Mouse (Mus musculus) midbrain, postnatal 0 days (tissue): ENCODE results near the gene Ctnnd2. TPM values are rescaled to one million over a fixed set of nuclear protein-coding genes. Genes with fewer than 3 reads are reported as not detected.

ENCODE experiments used
- ATAC-seq: fragments of 200-750 bp; cut with Nextera tagmentation; 2 replicates; pipeline ENCODE4 v1.8.0; 2017; ENCODE audit warnings: moderate number of reproducible peaks, mild to moderate bottlenecking, moderate TSS enrichment, moderate library complexity; ENCODE audit not compliant: low FRiP score
- DNase-seq: peaks from one replicate; pipeline ENCODE4 v3.0.0-alpha.2; 2015; ENCODE audit warnings: low spot score
- H3K27ac ChIP-seq: fragments of 300-500 bp; sonication (generic); 2 replicates; pipeline ENCODE4 v1.5.1; 2014; ENCODE audit warnings: low read depth, mild to moderate bottlenecking, low read length, mixed read lengths
- H3K27me3 ChIP-seq: fragments of 300-500 bp; sonication (generic); 2 replicates; pipeline ENCODE4 v1.6.1; 2014; ENCODE audit warnings: low read length, control low read depth, mixed read lengths; ENCODE audit not compliant: insufficient read depth
- H3K36me3 ChIP-seq: fragments of 300-500 bp; sonication (generic); 2 replicates; pipeline ENCODE4 v1.6.1; 2014; ENCODE audit warnings: low read length, control low read depth, mixed read lengths; ENCODE audit not compliant: insufficient read depth
- H3K4me1 ChIP-seq: fragments of 300-500 bp; sonication (generic); 2 replicates; pipeline ENCODE4 v1.6.1; 2014; ENCODE audit warnings: mild to moderate bottlenecking, control low read depth, antibody characterized with exemption, low read length, mixed read lengths; ENCODE audit not compliant: insufficient read depth
- H3K4me2 ChIP-seq: fragments of 300-500 bp; sonication (generic); 2 replicates; pipeline ENCODE4 v1.6.1; 2014; ENCODE audit warnings: low read depth, mild to moderate bottlenecking, low read length, mixed read lengths; ENCODE audit not compliant: poor library complexity, severe bottlenecking
- H3K4me3 ChIP-seq: fragments of 300-500 bp; sonication (generic); 2 replicates; pipeline ENCODE4 v1.5.1; 2014; ENCODE audit warnings: low read depth, mild to moderate bottlenecking, low read length, moderate library complexity
- H3K9ac ChIP-seq: fragments of 300-500 bp; sonication (generic); replicated peaks from 2 replicates; pipeline ENCODE4 v1.6.1; 2014; ENCODE audit warnings: mild to moderate bottlenecking, low read length, moderate library complexity, mixed read lengths; ENCODE audit not compliant: poor library complexity, severe bottlenecking
- H3K9me3 ChIP-seq: fragments of 300-500 bp; sonication (generic); 2 replicates; pipeline ENCODE4 v1.6.1; 2016; ENCODE audit warnings: low read length, control low read depth
- CTCF ChIP-seq: IDR thresholded peaks from 2 replicates; pipeline ENCODE4 v1.5.1; 2016; ENCODE audit warnings: antibody characterized with exemption, mild to moderate bottlenecking
- WGBS: fragments of 180-500 bp; shearing (Covaris S2); extraction: QIAGEN DNeasy Blood & Tissue Kit; methylation state at CpG from one replicate; pipeline ENCODE4 v1.1.7; 2014; 5-methylcytosine and 5-hydroxymethylcytosine counted together
- polyA plus RNA-seq: library from polyadenylated mRNA; unstranded; fragments of >200 nt; fragmentation: Nextera tagmentation; extraction: Ambion mirVana; gene quantifications from 2 replicates; pipeline ENCODE4 v1.2.1, GENCODE M21; 2015
- total RNA-seq: library from RNA; depleted of rRNA; stranded (reverse); fragments of >200 nt; gene quantifications from 2 replicates; pipeline ENCODE4 v1.2.3, GENCODE M21; 2014

Gene Ctnnd2
- total and polyA plus RNA-seq, 2 experiments from 2014 or later = 89.0 to 178 TPM

- no peaks in the 10 kb centered on the region for H3K27me3 ChIP-seq
- H3K9ac ChIP-seq = no peak overlapping the region
- H3K36me3 ChIP-seq = 0 out of 2 replicates have a peak, but pooled peaks cover 3% of the 10 kb centered on the region
- no peaks in the 10 kb centered on the region for H3K4me1 ChIP-seq
- no peaks in the 10 kb centered on the region for H3K9me3 ChIP-seq
- peak; percentile 52; the same call in 1 of the 2 replicates for ATAC-seq
- no peak overlapping the region for H3K4me2 ChIP-seq
- no peak for TF ChIP-seq CTCF
- WGBS = 41% methylated on average over 6 of the region's 6 CpGs
- no peak overlapping the region for H3K27ac ChIP-seq
- H3K4me3 ChIP-seq = no peak overlapping the region
- DNase-seq = peak; percentile 40
These were observed 489.5 kb downstream of the Ctnnd2 start for GRCm38 (mm10) chr15:30661689-30662422.

GRCm38 (mm10) chr15:30667819-30668587, 495.6 kb downstream of the Ctnnd2 start:
- H3K27me3 ChIP-seq = no peaks in the 10 kb centered on the region
- H3K9ac ChIP-seq = no peak overlapping the region
- no peaks in the 10 kb centered on the region for H3K9me3 ChIP-seq
- TF ChIP-seq CTCF = peak; percentile 16; the same call in 1 of the 2 replicates
- no peak for ATAC-seq
- no peak overlapping the region for H3K27ac ChIP-seq
- no peak for DNase-seq
- no peak overlapping the region for H3K4me2 ChIP-seq
- H3K4me3 ChIP-seq = no peak overlapping the region
- no peaks in the 10 kb centered on the region for H3K4me1 ChIP-seq
- 0 out of 2 replicates have a peak, but pooled peaks cover 2% of the 10 kb centered on the region for H3K36me3 ChIP-seq
- WGBS = 51% methylated on average over 7 of the region's 7 CpGs

- no peak for ATAC-seq
These were observed 509.5 kb downstream of the Ctnnd2 start for GRCm38 (mm10) chr15:30681939-30682338.

GRCm38 (mm10) chr15:30682360-30683119, 510.1 kb downstream of the Ctnnd2 start:
- H3K36me3 ChIP-seq = no peaks in the 10 kb centered on the region
- no peaks in the 10 kb centered on the region for H3K9me3 ChIP-seq
- H3K27me3 ChIP-seq = no peaks in the 10 kb centered on the region
- no peak overlapping the region for H3K4me3 ChIP-seq
- 51% methylated on average over 14 of the region's 14 CpGs for WGBS
- no peak overlapping the region; the same call in 1 of the 2 replicates for H3K27ac ChIP-seq
- no peak overlapping the region for H3K4me2 ChIP-seq
- no peak for ATAC-seq
- DNase-seq = no peak
- no peak overlapping the region for H3K9ac ChIP-seq
- no peaks in the 10 kb centered on the region for H3K4me1 ChIP-seq
- TF ChIP-seq CTCF = no peak

More at GRCm38 (mm10) chr15:30681939-30682338, 509.5 kb downstream of the Ctnnd2 start:
- Histone ChIP-seq H3K4me1 (no peaks in the 10 kb centered on the region), H3K27ac (no peak overlapping the region), H3K9ac (no peak overlapping the region), H3K27me3 (no peaks in the 10 kb centered on the region), H3K4me2 (no peak overlapping the region), H3K36me3 (no peaks in the 10 kb centered on the region), H3K4me3 (no peak overlapping the region), H3K9me3 (no peaks in the 10 kb centered on the region)
- no peak for DNase-seq
- WGBS = 78% methylated on average over 4 of the region's 4 CpGs
- TF ChIP-seq CTCF = no peak

GRCm38 (mm10) chr15:30686206-30687101, 514.1 kb downstream of the Ctnnd2 start:
- WGBS = 73% methylated on average over 4 of the region's 4 CpGs
- ATAC-seq (no peak), DNase-seq (no peak)

More at GRCm38 (mm10) chr15:30686206-30687101, 514.1 kb downstream of the Ctnnd2 start:
- Histone ChIP-seq H3K9ac (no peak overlapping the region), H3K27me3 (no peaks in the 10 kb centered on the region), H3K4me1 (no peaks in the 10 kb centered on the region), H3K36me3 (no peaks in the 10 kb centered on the region), H3K9me3 (no peaks in the 10 kb centered on the region), H3K4me3 (no peak overlapping the region), H3K27ac (no peak overlapping the region), H3K4me2 (no peak overlapping the region)
- no peak for TF ChIP-seq CTCF
